Mouse (Mus musculus) brain, adult 2 months (tissue): ENCODE measurements at regions not wholly inside any gene's neighbourhood (a gene's known extent, or its start where the extent isn't known, plus 50 kb on each side); places are given as distances from the start of the nearest gene placed in this dataset.

Source experiments
- DNase-seq: peaks from one replicate; pipeline ENCODE4 v3.0.0; 2011; ENCODE audit warnings: low read depth, low spot score

GRCm38 (mm10) chr6:20493742-20494303 lies 721.5 kb upstream of the Kcnd2 start:
- DNase-seq = no peak

GRCm38 (mm10) chr6:20502338-20503079 lies 712.8 kb upstream of the Kcnd2 start:
- DNase-seq = peak; percentile 95
